Mouse (Mus musculus): Measurements from ENCODE around the gene Gripap1.

DNA sequence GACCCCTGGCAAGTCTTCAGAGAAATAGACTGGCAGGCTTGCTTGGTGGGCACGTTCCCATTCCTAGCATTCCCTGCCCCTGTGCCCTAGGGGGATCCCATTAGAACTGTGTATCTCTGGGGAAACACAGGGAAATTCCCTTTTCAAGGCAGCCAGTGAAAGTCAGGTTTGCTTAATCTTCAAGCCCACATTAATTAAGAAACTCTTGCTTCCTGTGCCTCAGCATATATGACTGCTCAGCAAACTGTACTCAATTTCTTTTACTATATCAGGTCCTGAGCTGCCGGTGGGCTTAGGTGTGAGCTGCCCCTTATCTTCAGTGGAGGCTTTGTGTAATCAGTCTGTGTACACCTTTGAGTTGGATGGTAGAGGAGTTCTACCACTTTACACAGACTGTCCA is 76.2 kb downstream of the Gripap1 start:
- TF ChIP-seq EP300 (IDR thresholded peaks at IDR 0.05; ENCODE audit: low read depth) (no peak), CTCF (IDR thresholded peaks at IDR 0.05; ENCODE audit: low read depth) (no peak)
